Mouse (Mus musculus): Measurements from ENCODE around the gene Fam210b.

GRCm38 (mm10) chr2:172394052-172394392 lies 48.7 kb downstream of the Fam210b start:
- TF ChIP-seq MAFK (IDR thresholded peaks at IDR 0.05; ENCODE audit: insufficient read depth, low read depth, low read length) (no peak), CHD2 (IDR thresholded peaks at IDR 0.05; ENCODE audit: low read depth, low read length) (no peak), HCFC1 (IDR thresholded peaks at IDR 0.05; ENCODE audit: borderline replicate concordance, insufficient read depth, low read length) (no peak), ZC3H11A (IDR thresholded peaks at IDR 0.05; ENCODE audit: borderline replicate concordance, low read depth, low read length) (no peak)

All from ES-E14 (cell line).